Mouse (Mus musculus) cerebellum, adult 11-12 months (tissue): Measurements from ENCODE around the gene Abcg8.

Source experiments
- DNase-seq: peaks from one replicate; pipeline ENCODE4 v3.0.0; 2022

Gene Abcg8

DNA sequence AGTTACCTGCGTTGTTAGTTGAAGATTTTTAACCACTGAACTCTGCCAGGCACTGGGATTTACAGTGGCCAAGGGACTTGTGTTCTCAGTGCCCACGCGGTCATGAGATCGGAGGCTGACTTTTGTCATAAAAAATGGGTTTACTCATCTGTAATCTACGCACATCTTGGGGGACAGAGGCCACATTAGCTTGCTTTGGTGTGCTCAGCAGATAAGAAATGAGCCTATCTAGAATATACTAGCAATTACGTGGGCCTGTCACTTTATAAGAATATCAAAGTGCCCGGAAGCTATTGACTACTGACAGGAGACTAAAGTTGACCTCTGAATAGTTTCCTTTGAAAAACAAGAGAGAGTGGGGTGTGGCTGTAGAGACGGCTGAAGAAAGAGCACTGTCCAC lies 17.2 kb upstream of the Abcg8 start:
- no peak for DNase-seq

DNA sequence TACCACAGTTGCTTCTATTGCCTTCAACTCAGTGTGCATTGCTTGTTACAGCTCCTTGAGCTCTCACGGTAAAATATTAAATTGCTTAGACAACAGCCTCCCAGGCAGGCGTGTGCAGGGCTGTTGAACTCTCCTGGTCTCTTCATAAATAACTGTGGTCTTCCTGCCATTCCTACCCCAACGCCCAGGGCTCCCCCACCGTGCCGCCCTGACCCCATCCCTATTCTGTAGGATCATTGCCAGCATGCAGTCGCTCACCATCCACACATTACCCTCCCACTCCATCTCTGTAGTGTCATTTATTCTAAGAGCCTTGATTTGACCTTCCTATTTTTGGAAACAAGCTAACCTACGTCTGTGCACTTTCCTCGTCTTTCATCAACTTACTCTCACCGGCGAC lies 11.0 kb upstream of the Abcg8 start:
- DNase-seq = no peak

DNA sequence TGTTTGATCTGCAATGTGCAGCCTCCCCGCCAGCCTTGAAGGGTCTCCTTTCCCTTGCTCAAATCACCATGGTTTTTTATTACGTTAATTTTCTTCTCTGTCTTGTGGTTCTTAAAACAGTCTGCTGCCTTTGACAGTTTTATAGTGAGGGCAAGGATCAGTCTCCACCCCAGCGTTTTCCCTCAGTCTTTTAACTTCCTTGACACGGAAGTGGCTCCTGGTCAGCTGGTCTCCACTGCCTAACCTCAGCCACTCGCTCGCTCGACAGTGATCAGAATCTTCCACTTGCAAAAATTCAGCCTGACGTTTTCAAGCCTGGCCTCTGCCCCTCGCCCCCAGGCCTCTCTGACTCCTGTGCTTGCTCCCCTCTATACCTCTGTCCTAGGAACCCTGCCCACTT lies 10.4 kb upstream of the Abcg8 start:
- DNase-seq = no peak

DNA sequence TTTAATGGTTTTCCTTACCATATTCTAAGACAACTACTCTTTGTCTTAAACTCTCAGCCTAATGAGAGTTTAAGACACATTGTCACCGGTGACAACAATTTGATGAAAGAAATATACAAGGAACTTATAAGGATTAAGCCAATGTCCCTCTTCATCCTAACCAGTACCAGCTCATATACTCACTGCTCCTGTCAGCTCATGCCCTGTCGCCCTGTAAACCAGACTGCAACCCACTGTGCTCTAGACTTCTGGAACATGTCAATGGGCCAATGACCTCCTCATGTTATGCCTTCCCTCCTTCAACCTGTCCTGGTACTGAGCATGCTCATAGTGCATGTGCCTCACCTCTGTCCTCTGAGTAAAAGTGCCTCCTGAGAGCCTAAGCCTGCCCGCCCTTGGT lies 8.3 kb upstream of the Abcg8 start:
- no peak for DNase-seq

DNA sequence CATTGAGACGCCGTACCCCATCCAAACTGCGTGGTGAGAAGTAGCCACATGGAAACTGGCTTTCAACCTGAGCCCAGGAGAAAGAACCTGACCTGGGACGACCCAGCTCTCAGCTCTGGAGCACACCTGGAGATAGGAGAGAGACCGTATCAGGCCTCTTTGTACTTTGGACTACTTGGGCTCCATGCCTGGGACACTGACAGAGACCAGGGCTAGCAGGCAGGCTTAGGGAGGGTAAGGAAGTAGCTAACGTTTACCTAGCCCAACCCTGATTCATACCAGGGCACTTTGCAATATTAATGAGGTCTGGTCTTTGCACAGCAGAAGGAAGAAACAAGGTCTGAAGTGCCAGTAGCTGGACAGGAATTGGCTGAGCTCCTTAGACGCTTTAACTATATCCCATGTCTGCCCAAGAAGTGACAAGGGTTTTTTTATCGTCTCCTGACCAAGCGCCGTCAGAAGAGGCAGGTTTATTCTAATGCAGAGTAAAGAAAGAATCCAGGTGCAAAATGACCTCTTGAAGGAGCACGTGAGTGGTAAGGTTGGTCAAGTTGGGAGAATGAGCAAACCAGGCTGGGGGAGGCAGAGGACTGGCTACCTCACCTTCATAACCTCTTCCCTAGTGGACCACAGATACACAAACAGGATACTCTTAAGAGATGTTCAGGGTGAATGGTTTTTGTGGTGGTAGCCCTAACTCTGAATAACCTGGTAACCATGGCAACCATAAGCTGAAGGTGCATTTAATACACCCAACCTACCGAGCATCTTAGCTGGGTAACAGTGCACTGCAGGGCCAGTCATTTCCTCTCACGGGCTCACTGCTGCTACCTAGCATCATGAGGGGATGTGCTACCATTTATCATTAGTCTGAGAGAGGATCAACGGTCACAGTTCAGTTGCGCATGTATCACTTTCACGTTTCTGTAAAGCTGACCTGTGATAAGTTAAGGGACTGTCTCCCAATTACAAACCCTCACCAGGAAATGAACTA lies 3.4 kb upstream of the Abcg8 start:
- DNase-seq = no peak

DNA sequence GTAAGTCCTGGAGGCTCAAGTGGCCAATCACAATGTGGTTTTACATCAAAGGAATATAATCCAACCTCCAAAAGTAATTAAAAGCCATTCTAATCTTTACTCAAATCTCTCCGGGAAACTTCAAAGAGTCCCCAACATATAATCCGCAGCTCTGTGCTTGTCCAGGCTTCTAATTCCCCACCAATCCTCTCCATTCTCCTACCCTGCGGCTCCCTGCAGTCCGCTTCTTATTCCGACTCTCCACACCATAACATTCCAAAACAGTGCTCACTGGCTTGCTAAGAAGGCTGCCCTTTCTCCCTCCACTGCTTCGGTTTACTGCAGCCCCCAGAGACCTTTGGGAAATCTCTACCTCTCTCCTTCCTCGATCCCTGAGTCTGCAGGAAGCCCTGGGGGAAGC lies 2.1 kb upstream of the Abcg8 start:
- DNase-seq = no peak

DNA sequence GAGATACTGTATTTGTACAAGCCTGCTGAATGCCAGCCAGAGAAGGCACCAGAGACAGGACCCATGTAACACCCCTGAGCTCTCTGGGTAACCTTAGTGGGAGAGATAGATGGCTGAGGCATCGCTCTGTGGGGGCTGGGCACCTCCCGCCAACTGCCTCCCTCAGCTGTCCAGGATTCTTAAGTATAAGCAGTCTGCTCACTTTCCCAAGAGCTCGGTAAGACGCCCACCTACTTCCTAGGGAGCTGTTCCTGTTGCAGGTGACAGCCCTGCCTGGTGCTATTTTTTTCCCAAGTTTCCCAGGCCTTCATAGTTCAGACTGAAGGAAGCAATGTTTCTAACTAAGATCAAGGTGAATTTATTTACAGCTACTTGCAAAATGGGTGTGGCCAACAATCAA lies 898 bp upstream of the Abcg8 start:
- no peak for DNase-seq

DNA sequence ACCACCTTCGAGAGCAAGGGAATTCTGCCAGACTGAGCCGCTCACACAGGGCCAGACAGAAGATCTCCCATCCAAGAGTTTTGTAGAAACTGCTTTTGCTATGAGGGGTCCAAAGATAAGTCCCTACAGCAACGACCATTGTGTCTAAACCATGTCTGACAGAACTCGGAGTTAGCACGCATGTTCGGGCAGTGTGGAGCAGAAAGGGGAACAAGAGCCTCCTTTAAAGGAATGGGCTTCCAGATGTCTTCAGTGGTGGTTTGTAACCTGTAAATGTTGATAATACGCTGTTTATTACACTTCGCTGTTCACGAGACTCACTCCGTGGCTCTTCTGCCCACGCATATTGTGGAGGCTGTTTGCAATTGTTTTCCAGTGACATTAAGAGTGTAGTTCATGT lies 1.5 kb downstream of the Abcg8 start:
- no peak for DNase-seq

DNA sequence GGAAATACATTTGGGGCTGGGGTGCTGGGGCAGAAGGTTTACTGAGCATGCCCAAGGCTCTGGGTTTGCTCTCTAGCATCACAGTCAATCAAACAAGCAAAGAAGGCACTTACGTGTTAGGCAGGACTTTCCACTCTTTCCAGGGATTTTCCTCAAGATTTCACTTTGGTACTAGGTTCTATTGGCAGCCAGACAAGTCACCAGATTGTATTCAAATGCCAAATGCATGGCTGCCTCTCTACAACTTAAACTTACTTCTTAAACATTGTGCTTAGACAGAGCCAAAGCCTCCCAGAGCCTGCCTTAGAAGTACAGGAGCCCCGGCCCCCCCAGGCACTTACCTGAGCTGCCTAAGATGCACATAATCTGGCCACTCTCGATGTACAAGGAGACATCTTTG lies 5.6 kb downstream of the Abcg8 start:
- DNase-seq = no peak

DNA sequence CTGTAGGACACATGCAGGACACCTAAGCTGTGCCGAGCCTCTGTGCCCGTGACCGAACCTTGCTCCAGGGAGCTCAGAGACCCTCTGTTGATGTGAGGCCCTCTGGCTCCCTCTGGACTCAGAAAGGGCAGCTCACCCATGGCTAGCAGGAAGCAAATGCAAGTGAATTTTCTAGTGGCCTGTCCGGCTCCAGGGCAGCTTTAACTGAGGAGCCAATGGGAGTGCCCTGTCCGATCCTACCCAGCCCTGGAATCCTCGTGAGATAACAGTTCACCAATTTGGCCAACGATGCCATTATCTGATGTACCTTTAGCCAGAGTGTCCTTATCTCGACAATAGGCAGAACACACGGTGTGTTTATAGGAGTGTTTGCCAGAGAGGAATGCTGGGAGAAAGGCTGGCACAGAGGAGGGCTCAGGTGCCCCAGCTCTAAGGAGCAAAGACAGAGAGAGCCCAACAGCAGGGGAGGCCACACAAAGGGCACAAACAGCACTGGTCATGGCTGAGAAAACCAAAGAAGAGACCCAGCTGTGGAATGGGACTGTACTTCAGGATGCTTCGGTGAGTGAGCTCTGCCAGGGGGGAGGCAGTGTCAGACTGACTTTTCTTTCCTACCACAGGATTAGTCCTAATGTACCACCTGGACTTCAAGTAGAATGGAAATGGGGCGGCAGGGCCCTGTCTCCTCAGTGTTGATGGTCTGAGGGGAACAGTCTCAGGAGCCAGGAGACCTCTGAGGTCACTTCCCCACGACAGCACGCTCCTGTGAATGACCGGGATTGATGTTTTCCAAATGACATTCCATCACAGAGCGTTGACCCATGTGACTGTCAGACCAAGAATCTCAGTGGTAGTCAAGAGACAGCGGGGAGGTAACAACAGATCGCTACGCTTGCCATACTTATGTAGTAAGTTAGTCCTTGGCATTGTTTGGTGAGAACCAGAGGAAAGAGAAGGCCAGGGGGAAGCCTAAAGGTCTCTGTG lies 6.9 kb downstream of the Abcg8 start, which contains the start of gene Abcg5:
Gene Abcg5, minus strand, starts transcription at position 278 of the 984 bp plus-strand sequence.
- no peak for DNase-seq

DNA sequence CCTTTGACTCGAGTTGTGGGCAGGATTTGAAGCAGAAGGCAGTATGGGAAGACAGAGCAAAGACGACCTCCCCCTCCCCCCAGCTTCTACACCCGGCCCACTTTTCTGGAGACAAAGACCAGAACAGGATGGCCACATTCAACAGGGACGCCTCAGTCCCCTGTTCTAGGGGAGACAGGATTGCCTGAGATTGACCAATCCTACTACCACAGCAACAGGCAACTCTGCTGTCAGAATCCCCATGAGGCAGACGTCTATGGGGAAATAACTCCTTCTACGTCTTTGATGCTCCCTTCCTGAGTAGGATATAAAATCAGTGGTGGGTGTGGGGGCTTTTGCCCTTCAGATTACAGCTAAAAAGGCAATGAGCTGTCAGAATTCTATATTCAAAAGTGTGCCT lies 8.2 kb downstream of the Abcg8 start:
- no peak for DNase-seq

DNA sequence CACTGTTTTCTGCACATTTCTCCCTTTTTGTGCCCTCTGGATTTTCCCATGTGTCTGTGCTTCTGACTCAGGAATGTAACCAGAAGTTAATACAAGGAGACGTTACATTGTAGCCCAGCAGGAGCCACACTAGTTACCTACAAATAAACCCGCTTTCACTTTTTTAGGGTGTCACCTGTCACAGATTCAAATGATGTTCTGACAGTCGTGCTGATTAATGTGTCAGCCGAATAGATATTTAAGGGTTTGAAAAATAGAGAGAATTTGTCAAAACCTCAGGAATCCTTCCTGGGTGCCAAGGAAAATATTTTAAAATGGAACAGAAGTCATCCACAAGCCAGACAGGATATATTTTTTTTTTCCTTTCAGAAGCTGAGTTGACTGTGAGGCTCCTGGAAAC lies 9.2 kb downstream of the Abcg8 start:
- no peak for DNase-seq

DNA sequence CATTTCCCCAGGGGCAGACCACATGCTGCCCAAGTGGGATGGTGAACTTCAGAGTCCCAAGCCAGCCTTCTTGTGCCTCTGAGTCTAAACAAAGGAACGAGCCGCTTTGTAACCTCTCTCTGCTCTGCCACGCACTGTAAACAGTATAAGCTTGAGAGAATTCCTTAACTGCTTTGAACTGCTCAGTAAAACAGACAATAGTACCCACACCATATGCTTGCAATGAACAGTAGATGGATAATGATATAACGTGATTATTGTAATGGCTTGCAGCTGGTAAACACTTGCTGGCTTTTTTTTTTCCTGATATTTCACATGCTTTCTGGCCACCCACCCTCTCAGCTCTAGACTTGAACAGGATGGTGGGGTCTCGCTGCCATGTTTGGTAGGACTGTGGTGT lies 11.9 kb downstream of the Abcg8 start:
- no peak for DNase-seq

DNA sequence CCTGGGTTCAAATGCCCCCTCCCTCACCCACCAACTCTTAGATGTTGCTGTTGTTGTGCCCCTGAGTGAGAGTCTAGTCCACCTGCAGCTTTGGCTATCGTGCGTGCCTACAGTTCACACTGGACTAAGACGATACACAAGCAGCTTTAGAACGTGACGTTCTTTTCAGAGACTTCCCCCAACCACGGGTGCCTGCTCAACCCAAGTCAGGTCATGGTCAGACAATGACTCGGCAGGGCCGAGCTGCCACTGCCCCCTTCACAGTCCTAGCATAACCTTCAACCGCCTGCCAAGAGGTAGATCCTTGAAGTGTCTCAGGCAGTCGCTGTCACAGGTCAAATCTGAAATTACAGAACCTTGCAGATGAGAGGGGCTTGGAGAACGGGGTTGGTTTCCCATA lies 12.7 kb downstream of the Abcg8 start:
- no peak for DNase-seq

DNA sequence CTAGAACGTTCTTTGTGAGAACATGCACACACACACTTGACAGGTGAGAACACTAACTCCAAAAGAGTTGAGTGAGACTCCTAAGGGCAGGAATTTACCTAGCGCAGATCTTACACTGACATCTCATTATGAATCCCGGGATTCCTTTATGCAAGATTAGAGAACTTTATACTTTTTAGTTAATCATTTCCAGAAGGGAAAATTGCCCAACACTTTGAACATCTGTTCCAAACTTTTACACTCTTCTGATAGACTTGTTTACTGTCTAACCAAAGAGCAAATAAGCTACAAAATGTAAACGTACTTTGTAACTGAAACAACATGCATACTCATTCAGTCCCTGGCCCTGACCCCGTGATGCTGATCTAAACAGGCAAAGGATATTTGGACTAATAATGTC lies 13.2 kb downstream of the Abcg8 start:
- DNase-seq = no peak

DNA sequence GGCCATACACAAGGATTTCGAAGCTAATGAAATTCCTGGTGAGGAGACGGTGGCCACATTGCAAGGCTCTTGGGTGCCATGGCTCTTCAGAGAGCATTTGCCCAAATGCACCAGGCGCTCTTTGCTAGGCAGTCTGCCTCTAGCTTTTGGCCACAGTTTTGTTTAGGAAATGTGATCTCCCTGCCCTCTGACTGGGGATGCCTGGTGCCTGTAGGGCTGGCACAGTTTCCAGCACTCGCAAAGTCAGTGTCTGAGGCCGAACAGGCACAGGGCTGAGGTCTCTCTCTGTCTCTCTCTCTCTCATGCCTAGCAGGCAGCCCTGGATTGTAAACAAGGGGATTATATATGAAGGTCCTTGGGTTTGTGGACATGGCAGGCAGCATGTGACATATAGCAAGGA lies 14.0 kb downstream of the Abcg8 start:
- no peak for DNase-seq

DNA sequence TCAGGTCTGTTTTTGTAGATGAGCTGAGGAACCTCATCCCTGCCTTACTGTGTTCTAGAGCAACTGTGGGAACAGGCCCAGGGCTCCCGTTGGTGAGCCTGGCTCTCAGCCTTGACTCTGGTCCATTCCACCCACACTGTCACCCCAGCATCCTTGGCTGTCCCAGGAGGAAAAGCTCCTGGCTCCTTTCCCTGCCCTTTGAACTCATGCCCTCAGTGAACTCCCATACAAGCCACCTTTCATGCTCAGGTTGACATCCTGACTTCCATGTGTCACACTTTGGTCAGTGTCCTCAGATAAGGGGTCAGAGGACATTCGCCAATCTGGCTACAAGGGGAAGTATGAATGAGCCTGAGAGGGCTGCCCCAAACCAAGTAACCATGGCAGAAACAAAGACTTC lies 17.6 kb downstream of the Abcg8 start:
- DNase-seq = no peak

DNA sequence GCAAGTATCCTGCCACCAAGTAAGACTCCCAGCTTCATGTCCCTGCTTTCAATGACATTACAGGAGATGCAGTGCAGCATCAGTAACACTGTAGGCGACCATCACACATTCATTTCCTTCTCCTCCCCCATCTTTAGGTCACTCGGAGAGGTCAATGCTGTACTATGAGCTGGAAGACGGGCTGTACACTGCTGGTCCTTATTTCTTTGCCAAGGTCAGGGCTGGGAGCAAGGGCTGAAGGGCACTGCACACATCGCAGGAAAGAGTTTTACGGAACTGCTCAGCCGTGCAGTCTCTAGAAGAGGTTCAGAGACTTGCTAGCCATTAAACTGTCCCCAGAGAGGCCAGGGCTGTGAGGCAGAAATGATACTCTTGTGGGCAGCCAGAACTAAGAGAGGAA lies 20.4 kb downstream of the Abcg8 start:
- DNase-seq = no peak

DNA sequence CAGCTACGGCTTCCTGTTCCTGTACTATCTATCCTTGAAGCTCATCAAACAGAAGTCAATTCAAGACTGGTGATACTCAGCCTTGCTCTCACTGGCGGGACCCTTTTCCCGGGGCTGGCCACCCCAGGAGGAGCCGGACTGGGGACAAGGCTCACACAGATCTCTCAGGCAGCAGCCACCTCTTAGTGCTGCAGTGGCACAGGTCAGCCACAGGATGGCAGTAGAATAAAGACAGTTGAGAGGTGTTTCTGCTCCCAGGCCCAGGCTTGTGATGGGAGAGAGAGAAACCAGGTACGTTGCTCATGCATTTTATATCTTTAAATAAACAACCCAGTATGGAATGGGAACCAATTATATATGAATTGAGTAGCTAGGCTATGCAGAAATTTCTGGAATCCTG lies 22.6 kb downstream of the Abcg8 start:
- DNase-seq = peak; percentile 27

DNA sequence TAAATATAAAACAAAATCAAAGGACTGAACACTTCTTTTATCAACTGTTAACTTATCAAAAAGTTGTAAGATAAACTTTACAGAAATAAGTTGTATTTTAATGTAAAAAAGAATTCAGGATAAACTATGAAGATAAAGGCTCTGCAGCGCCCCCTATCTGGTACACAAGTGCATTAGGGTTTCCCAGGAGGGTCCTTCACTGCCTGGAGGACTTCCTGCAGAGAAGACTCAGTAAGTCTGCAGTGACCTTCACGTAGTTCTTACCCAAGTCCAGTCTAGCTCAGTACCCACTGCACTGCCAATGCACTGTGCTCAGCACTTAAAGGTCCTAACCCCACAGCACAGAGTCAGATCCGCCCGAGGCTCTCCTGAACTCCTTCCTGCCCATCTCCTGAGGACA lies 31.3 kb downstream of the Abcg8 start:
- DNase-seq = no peak

DNA sequence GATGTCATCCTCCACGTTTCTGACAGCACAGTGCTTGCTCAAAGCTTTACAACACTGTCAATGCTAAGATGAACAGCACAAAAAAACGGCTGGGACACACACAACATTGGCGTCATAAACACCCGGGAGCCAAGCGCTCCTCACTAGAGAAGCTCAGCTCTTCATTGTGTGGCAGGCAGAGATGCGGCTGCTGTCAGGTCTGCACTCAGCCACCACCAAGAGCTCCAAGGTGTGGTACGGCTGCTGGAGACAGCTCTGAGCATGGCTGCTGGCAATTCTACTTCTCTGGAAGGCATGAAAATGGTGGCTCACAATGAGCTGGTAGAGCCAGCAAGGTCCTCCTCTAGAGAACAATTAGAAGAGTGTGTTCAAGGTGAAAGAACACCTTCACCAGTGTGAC lies 32.7 kb downstream of the Abcg8 start:
- DNase-seq = no peak

DNA sequence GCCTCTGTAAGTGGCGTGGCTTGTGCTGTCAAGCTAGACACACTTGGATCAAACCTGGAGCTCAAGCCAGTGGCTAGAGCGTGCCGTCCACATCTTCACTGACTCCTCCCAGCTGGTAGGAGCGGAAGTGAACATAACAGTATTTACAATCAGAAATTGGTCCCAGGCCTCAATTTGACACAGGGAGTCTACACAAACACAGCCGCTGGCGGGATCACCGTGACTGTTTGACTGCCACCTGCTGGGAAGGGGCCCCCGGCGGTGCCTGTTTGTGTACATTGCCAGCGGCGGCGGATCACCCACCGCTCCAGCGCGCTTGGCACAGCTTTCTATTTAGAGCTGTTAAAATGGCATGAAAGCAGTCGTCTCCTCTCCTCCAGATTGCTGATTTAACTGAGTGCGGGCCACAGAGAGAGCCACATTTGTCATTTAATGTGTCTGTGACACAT lies 33.3 kb downstream of the Abcg8 start:
- no peak for DNase-seq

DNA sequence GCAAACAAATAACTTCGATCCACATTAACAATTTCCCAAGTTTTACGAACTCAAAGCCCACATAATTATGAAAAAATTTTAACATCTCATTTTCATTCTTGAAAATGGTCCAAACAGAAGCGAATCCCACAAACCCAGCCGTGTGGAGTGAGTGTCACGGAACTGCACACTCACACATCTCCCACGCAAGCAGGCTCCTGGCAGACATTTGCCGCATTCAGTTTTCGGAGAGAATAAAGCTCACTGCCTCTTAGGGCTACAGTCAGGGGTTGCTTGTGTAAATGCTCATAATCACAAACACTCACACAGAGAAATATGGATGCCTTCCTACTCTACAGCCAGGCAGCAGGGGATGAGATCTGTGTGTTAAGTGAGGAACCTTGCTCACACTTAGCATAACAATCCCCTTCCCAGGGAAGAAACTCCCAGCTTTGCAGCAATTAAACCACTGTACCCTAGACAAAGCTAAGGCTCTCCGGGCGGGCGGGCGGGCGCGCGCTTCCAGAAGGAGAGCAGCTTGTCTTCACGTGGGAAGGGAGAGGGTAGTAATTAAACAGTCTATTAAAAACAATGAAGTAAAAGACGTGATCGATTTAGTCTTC lies 37.6 kb downstream of the Abcg8 start:
- no peak for DNase-seq
